8 mouse cellular contexts compared by ENCODE assay signal in the genomic region with DNA sequence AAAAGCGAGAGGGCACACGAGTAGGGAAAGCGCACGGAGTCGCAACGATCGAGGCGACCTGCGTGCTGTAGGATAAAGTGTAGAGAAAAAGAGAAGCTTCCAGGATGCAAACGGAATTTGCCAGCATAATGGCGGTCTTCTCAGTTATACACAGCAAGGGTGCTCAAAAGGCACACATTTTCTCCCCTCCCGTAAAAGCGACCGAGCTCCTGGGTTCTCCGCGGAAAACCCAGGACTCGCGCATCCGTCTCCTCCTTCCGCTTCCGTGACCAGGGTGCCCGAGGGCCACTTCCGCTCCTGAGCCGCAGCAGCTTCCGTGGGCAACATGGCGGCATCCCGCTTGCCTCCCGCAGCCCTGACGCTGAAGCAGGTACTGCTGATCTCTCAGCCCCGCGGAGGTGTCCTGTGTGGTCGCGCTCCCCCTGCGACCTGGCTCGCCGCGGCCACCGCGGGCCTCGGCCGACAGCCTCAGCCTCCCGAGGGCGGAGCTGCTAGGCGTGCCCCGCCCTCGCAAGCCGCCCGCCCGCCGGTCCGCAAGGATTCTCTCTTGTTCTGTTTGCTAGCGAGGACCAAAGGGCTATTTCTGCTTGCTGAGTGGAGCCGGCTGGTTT. TPM values are rescaled to one million over a fixed set of nuclear protein-coding genes. Genes with fewer than 3 reads are reported as not detected.
DNase-seq lines count a peak whose midpoint lies in the region; ATAC-seq lines count a peak whose summit lies in the region.

A gene (plus strand): TSS at position 288 of the 611 bp plus-strand sequence.

- peak; percentile 89 for DNase-seq in CD4-positive, CD25-positive, alpha-beta regulatory T cell, adult 2 months (ENCODE audit: low read depth, low spot score)
- peak; percentile 68 for DNase-seq in brain, embryonic 18.5 days (ENCODE audit: low read depth, low spot score)
- DNase-seq in kidney, postnatal 14 days = peak; percentile 84
- DNase-seq in liver, embryonic 13.5 days = peak; percentile 75
- peak; percentile 92 for DNase-seq in neural tube, embryonic 10.5 days (ENCODE audit: extremely low spot score, low spot score)

- H3K9me3 ChIP-seq in heart, embryonic 13.5 days = no peaks in the 10 kb centered on the region
- H3K9me3 ChIP-seq in liver, embryonic 13.5 days (replicated peaks) = no peaks in the 10 kb centered on the region
- no peaks in the 10 kb centered on the region for H3K9me3 ChIP-seq in stomach, embryonic 16.5 days (replicated peaks; ENCODE audit: control insufficient read depth, low read length)

- H3K4me2 ChIP-seq in heart, embryonic 13.5 days = peak within 1 kb of the TSS; percentile 83
- H3K4me2 ChIP-seq in liver, embryonic 13.5 days = peak within 1 kb of the TSS; percentile 79
- peak within 1 kb of the TSS; percentile 77 for H3K4me2 ChIP-seq in stomach, embryonic 16.5 days (ENCODE audit: low read depth, low read length)

- under 1% methylated on average over 53 of the region's 53 CpGs for whole genome bisulfite sequencing in heart, embryonic 13.5 days
- WGBS in liver, embryonic 13.5 days (ENCODE audit: insufficient replicate concordance) = under 1% methylated on average over 53 of the region's 53 CpGs
- WGBS in stomach, embryonic 16.5 days = 1% methylated on average over 53 of the region's 53 CpGs

- peak within 1 kb of the TSS; percentile 88 for H3K4me3 ChIP-seq in heart, embryonic 13.5 days
- peak within 1 kb of the TSS; percentile 77 for H3K4me3 ChIP-seq in liver, embryonic 13.5 days (replicated peaks)
- peak within 1 kb of the TSS; percentile 90 for H3K4me3 ChIP-seq in stomach, embryonic 16.5 days (replicated peaks; ENCODE audit: low read length)

- H3K27ac ChIP-seq in heart, embryonic 13.5 days (replicated peaks) = peak within 1 kb of the TSS; percentile 99
- H3K27ac ChIP-seq in liver, embryonic 13.5 days = peak within 1 kb of the TSS; percentile 95
- H3K27ac ChIP-seq in stomach, embryonic 16.5 days (ENCODE audit: low read length) = peak within 1 kb of the TSS; percentile 99

- peaks cover 12% of the 10 kb centered on the region for H3K36me3 ChIP-seq in heart, embryonic 13.5 days
- no peaks in the 10 kb centered on the region for H3K36me3 ChIP-seq in liver, embryonic 13.5 days
- no peaks in the 10 kb centered on the region for H3K36me3 ChIP-seq in stomach, embryonic 16.5 days (ENCODE audit: control insufficient read depth, insufficient read depth, low read length)

- H3K27me3 ChIP-seq in heart, embryonic 13.5 days (replicated peaks) = no peaks in the 10 kb centered on the region
- H3K27me3 ChIP-seq in liver, embryonic 13.5 days = no peaks in the 10 kb centered on the region
- no peaks in the 10 kb centered on the region for H3K27me3 ChIP-seq in stomach, embryonic 16.5 days (ENCODE audit: control insufficient read depth, insufficient read depth, low read length)

- H3K4me1 ChIP-seq in heart, embryonic 13.5 days = peaks cover 11% of the 10 kb centered on the region
- peaks cover 16% of the 10 kb centered on the region for H3K4me1 ChIP-seq in liver, embryonic 13.5 days (replicated peaks)
- H3K4me1 ChIP-seq in stomach, embryonic 16.5 days (ENCODE audit: control insufficient read depth, insufficient read depth, low read length) = peaks cover 6% of the 10 kb centered on the region

- peak; percentile 95 for ATAC-seq in erythroid progenitor cell, adult 5-6 weeks (replicated peaks; ENCODE audit: low FRiP score, poor library complexity, severe bottlenecking)
- peak; percentile 73 for ATAC-seq in heart, embryonic 13.5 days (ENCODE audit: extremely low read depth, insufficient number of reproducible peaks, low FRiP score, low TSS enrichment)
- ATAC-seq in liver, embryonic 13.5 days (ENCODE audit: low read depth) = peak; percentile 94
- ATAC-seq in stomach, embryonic 16.5 days (ENCODE audit: insufficient read depth, low FRiP score) = peak; percentile 93

- peak within 1 kb of the TSS; percentile 93 for H3K9ac ChIP-seq in heart, embryonic 13.5 days
- peak within 1 kb of the TSS; percentile 83 for H3K9ac ChIP-seq in liver, embryonic 13.5 days
- peak within 1 kb of the TSS; percentile 94 for H3K9ac ChIP-seq in stomach, embryonic 16.5 days (ENCODE audit: low read length)

RNA-seq across cellular contexts. Expression of the gene that starts here (rescaled TPM):
- 14.1 and 21.4 TPM in 2 replicates for total RNA-seq in erythroid progenitor cell, adult 5-6 weeks (2015; ENCODE audit: low replicate concordance)
- 8.6 and 12.8 TPM in 2 replicates for total RNA-seq in erythroid progenitor cell, adult 5-6 weeks (2017; ENCODE audit: low replicate concordance)
- polyA plus RNA-seq in heart, embryonic 13.5 days (2015; fragmentation: Nextera tagmentation; extraction: Ambion mirVana) = 131 and 136 TPM in 2 replicates
- 37.6 and 39.3 TPM in 2 replicates for polyA plus RNA-seq in liver, embryonic 13.5 days (2015; fragmentation: Nextera tagmentation; extraction: Ambion mirVana)
- 91.5 and 92.5 TPM in 2 replicates for polyA plus RNA-seq in stomach, embryonic 16.5 days (2015; fragmentation: Nextera tagmentation; extraction: Ambion mirVana)

Comparison
In these comparisons a context has a peak if more than half of its experiments do, and no peak if none do; other contexts are left out.
1. Peak in every context shown above with its lines: DNase-seq, ATAC-seq, H3K4me3 ChIP-seq and H3K27ac ChIP-seq.